Mouse (Mus musculus) neural tube, embryonic 14.5 days (tissue): ENCODE measurements around the gene Ankrd45. TPM values are rescaled to one million over a fixed set of nuclear protein-coding genes. Genes with fewer than 3 reads are reported as not detected.
"Not testable (repeated sequence)": the region's sequence is repeated elsewhere in the genome, so short reads cannot be mapped to it uniquely, and the experiment has no call there.

Experiments
- ATAC-seq: fragments of 200-750 bp; cut with Nextera tagmentation; 2 replicates; pipeline ENCODE4 v1.8.0; 2017; ENCODE audit warnings: low read depth, mild to moderate bottlenecking, moderate TSS enrichment, moderate library complexity
- H3K27ac ChIP-seq: fragments of 300-500 bp; sonication (generic); 2 replicates; pipeline ENCODE4 v1.5.1; 2014; ENCODE audit warnings: low read depth, mild to moderate bottlenecking, control low read depth, low read length, moderate library complexity, mixed read lengths
- H3K27me3 ChIP-seq: fragments of 300-500 bp; sonication (generic); 2 replicates; pipeline ENCODE4 v1.6.1; 2014; ENCODE audit warnings: low read length; ENCODE audit not compliant: control insufficient read depth, insufficient read depth
- H3K36me3 ChIP-seq: fragments of 300-500 bp; sonication (generic); 2 replicates; pipeline ENCODE4 v1.6.1; 2014; ENCODE audit warnings: low read length, mixed read lengths; ENCODE audit not compliant: control insufficient read depth, insufficient read depth
- H3K4me1 ChIP-seq: fragments of 300-500 bp; sonication (generic); 2 replicates; pipeline ENCODE4 v1.6.1; 2014; ENCODE audit warnings: low read length; ENCODE audit not compliant: control insufficient read depth, insufficient read depth
- H3K4me2 ChIP-seq: fragments of 300-500 bp; sonication (generic); 2 replicates; pipeline ENCODE4 v1.6.1; 2014; ENCODE audit warnings: mild to moderate bottlenecking, low read depth, low read length, control low read depth
- H3K4me3 ChIP-seq: fragments of 300-500 bp; sonication (generic); 2 replicates; pipeline ENCODE4 v1.5.1; 2014; ENCODE audit warnings: low read depth, low read length, control low read depth, mixed read lengths
- H3K9ac ChIP-seq: fragments of 300-500 bp; sonication (generic); replicated peaks from 2 replicates; pipeline ENCODE4 v1.6.1; 2014; ENCODE audit warnings: low read depth, mild to moderate bottlenecking, control low read depth, low read length, mixed read lengths
- H3K9me3 ChIP-seq: fragments of 300-500 bp; sonication (generic); 2 replicates; pipeline ENCODE4 v1.6.1; 2016; ENCODE audit warnings: low read length; ENCODE audit not compliant: control insufficient read depth
- WGBS: fragments of 180-500 bp; shearing (Covaris S2); extraction: QIAGEN DNeasy Blood & Tissue Kit; methylation state at CpG from one replicate; pipeline ENCODE4 v1.1.7; 2014; 5-methylcytosine and 5-hydroxymethylcytosine counted together
- polyA plus RNA-seq: library from polyadenylated mRNA; unstranded; fragments of >200 nt; fragmentation: Nextera tagmentation; extraction: Ambion mirVana; gene quantifications from 2 replicates; pipeline ENCODE4 v1.2.1, GENCODE M21; 2014

Gene Ankrd45
- polyA plus RNA-seq, 1 experiment from 2014 or later = 28.3 TPM

GRCm38 (mm10) chr1:161170651-161171050 is 28.2 kb downstream of the Ankrd45 start:
- no peak overlapping the region for H3K27ac ChIP-seq
- no peaks in the 10 kb centered on the region for H3K36me3 ChIP-seq
- H3K9me3 ChIP-seq = no peaks in the 10 kb centered on the region
- ATAC-seq = peak; percentile 95
- H3K4me3 ChIP-seq = peak overlapping the region; percentile 37
- no peaks in the 10 kb centered on the region for H3K27me3 ChIP-seq
- 1% methylated on average over 40 of the region's 40 CpGs for WGBS
- H3K4me2 ChIP-seq = peak overlapping the region; percentile 68
- H3K9ac ChIP-seq = peak overlapping the region; percentile 52
- H3K4me1 ChIP-seq = no peaks in the 10 kb centered on the region

GRCm38 (mm10) chr1:161180674-161181073 is 38.2 kb downstream of the Ankrd45 start:
- no peak for ATAC-seq
- Histone ChIP-seq H3K27ac (no peak overlapping the region), H3K27me3 (no peaks in the 10 kb centered on the region), H3K4me2 (no peak overlapping the region), H3K9ac (no peak overlapping the region), H3K36me3 (no peaks in the 10 kb centered on the region), H3K4me3 (no peak overlapping the region), H3K4me1 (no peaks in the 10 kb centered on the region), H3K9me3 (0 out of 2 replicates have a peak, but pooled peaks cover 3% of the 10 kb centered on the region)
- WGBS = 51% methylated on average over 8 of the region's 8 CpGs

- no peaks in the 10 kb centered on the region for H3K27me3 ChIP-seq
These were observed 39.9 kb downstream of the Ankrd45 start for GRCm38 (mm10) chr1:161182386-161182785.

GRCm38 (mm10) chr1:161183677-161184076 is 41.2 kb downstream of the Ankrd45 start:
- Histone ChIP-seq H3K9me3 (0 out of 2 replicates have a peak, but pooled peaks cover 3% of the 10 kb centered on the region), H3K27ac (no peak overlapping the region), H3K36me3 (no peaks in the 10 kb centered on the region), H3K4me2 (no peak overlapping the region), H3K4me3 (no peak overlapping the region), H3K4me1 (no peaks in the 10 kb centered on the region), H3K9ac (no peak overlapping the region), H3K27me3 (no peaks in the 10 kb centered on the region)
- WGBS = 79% methylated on average over 9 of the region's 9 CpGs
- ATAC-seq = no peak

More at GRCm38 (mm10) chr1:161182386-161182785, 39.9 kb downstream of the Ankrd45 start:
- no peak for ATAC-seq
- H3K27ac ChIP-seq = no peak overlapping the region
- no peak overlapping the region for H3K9ac ChIP-seq
- no peaks in the 10 kb centered on the region for H3K4me1 ChIP-seq
- 84% methylated on average over 9 of the region's 9 CpGs for WGBS
- 0 out of 2 replicates have a peak, but pooled peaks cover 3% of the 10 kb centered on the region for H3K9me3 ChIP-seq
- no peak overlapping the region for H3K4me3 ChIP-seq
- H3K4me2 ChIP-seq = no peak overlapping the region
- H3K36me3 ChIP-seq = no peaks in the 10 kb centered on the region

DNA sequence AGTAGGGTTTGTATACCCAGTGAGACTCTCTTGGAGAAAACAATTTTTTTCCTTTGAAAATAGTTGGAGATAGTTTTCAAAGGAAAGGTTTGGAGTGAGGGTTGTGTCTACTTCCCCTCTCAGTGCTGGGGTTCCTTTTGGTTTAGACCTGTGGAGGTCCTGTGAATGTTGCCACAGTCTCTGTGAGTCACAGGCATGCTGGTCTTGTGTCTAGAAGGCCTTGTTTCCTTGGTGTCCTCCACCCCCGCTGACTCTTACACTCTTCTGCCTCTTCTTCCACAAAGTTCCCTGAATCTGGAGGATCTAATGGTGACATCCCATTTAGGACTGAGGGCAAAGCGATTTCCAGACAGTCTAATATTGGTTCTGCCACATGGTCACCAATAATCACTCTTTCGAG is 42.9 kb downstream of the Ankrd45 start:
- H3K4me2 ChIP-seq = no peak overlapping the region
- no peaks in the 10 kb centered on the region for H3K36me3 ChIP-seq
- H3K9ac ChIP-seq = no peak overlapping the region
- 88% methylated on average over 3 of the region's 3 CpGs for WGBS
- ATAC-seq = no peak
- H3K4me3 ChIP-seq = no peak overlapping the region
- no peaks in the 10 kb centered on the region for H3K4me1 ChIP-seq
- no peaks in the 10 kb centered on the region for H3K27me3 ChIP-seq
- no peak overlapping the region for H3K27ac ChIP-seq
- H3K9me3 ChIP-seq = no peaks in the 10 kb centered on the region

GRCm38 (mm10) chr1:161190253-161190910 is 47.9 kb downstream of the Ankrd45 start:
- H3K4me2 ChIP-seq = no peak overlapping the region
- H3K27ac ChIP-seq = no peak overlapping the region
- WGBS = 76% methylated on average over 9 of the region's 9 CpGs

DNA sequence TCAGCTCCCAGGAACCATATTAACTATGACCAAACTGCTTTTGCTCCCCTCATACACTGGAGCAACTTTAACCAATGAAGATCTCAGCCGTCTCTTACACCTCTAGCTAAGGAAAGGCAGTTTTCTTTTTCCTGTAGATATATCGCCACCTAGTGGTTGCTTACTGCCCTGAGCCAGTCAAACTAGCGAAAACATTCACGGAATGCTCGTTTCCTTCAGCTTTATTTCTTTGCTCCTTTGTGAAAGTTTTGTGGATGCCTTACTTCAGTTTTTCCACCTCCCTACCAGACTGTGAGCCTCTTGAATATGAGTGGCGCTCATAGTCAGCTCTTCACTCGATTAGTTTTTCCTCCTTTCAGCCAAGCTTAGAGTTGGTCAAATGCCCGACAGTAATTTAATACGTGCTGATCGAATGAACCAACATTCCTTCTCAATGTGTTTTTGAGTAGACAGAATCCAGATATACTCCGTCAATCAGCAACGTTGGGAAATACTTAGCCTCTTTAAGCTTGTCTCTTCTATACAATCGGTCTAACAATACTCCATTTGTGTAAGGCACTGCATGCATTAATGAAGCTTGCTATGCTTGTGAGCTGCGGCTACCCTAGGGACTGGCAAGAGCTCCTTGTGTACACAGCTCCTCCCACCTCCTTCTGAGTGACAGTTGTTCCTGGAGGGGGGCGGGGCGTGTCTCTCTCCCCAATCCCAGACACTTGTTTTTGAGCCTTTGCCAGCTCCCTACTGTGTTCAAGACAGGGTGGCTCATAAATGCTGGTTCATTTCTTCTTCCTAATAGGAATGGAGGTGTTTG is 53.3 kb downstream of the Ankrd45 start:
- Histone ChIP-seq H3K4me1 (no peaks in the 10 kb centered on the region), H3K27me3 (no peaks in the 10 kb centered on the region), H3K9ac (no peak overlapping the region), H3K9me3 (no peaks in the 10 kb centered on the region), H3K4me3 (peak overlapping the region; percentile 30), H3K36me3 (no peaks in the 10 kb centered on the region), H3K27ac (peak overlapping the region; percentile 55; the same call in 1 of the 2 replicates), H3K4me2 (peak overlapping the region; percentile 58)
- peak; percentile 97 for ATAC-seq
- 0% methylated on average over 16 of the region's 16 CpGs for WGBS

More at GRCm38 (mm10) chr1:161190253-161190910, 47.9 kb downstream of the Ankrd45 start:
- Histone ChIP-seq H3K4me1 (no peaks in the 10 kb centered on the region), H3K9ac (no peak overlapping the region), H3K36me3 (no peaks in the 10 kb centered on the region), H3K27me3 (no peaks in the 10 kb centered on the region), H3K9me3 (no peaks in the 10 kb centered on the region), H3K4me3 (no peak overlapping the region)
- no peak for ATAC-seq

DNA sequence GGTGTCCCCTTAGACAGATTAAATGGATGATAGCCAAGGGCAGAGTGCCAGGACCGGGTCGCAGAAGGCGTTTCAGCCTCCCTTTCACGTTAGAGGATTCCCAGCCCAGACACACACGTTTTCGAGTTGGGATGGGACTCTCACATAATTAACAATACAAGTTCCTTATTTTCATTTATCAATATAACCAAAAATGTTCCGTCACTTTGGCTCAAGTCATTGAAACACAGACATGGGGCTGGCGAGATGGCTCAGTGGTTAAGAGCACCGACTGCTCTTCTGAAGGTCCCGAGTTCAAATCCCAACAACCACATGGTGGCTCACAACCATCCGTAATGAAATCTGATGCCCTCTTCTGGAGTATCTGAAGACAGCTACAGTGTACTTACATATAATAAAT is 53.9 kb downstream of the Ankrd45 start:
- not testable (repeated sequence) for H3K9me3 ChIP-seq, H3K9ac ChIP-seq, H3K27me3 ChIP-seq, H3K27ac ChIP-seq, H3K4me1 ChIP-seq, H3K36me3 ChIP-seq
- Histone ChIP-seq H3K4me3 (peak overlapping the region; percentile 30), H3K4me2 (peak overlapping the region; percentile 58)
- WGBS = 41% methylated on average over 11 of the region's 11 CpGs
- peak; percentile 12 for ATAC-seq

- Histone ChIP-seq H3K9me3 (no peaks in the 10 kb centered on the region), H3K4me1 (no peaks in the 10 kb centered on the region), H3K4me2 (no peak overlapping the region), H3K36me3 (no peaks in the 10 kb centered on the region), H3K9ac (no peak overlapping the region), H3K27ac (no peak overlapping the region), H3K4me3 (no peak overlapping the region), H3K27me3 (no peaks in the 10 kb centered on the region)
- WGBS = 88% methylated on average over 5 of the region's 5 CpGs
- no peak for ATAC-seq
These were observed 57.4 kb downstream of the Ankrd45 start for GRCm38 (mm10) chr1:161199856-161200255.
